Mouse (Mus musculus) lung, adult 2 months (tissue): ENCODE measurements around the gene Gtf2h1.

Source experiments
- CTCF ChIP-seq: fragments of 200-500 bp; IDR thresholded peaks from 2 replicates; pipeline ENCODE4 v1.5.1; 2011; ENCODE audit warnings: mild to moderate bottlenecking, low read length, control low read depth; ENCODE audit not compliant: insufficient read depth
- POLR2A ChIP-seq: fragments of 200-500 bp; IDR thresholded peaks from 2 replicates; pipeline ENCODE4 v1.6.1; 2011; ENCODE audit warnings: low read depth, mild to moderate bottlenecking, control low read depth, low read length, borderline replicate concordance; ENCODE audit errors: extremely low read depth

DNA sequence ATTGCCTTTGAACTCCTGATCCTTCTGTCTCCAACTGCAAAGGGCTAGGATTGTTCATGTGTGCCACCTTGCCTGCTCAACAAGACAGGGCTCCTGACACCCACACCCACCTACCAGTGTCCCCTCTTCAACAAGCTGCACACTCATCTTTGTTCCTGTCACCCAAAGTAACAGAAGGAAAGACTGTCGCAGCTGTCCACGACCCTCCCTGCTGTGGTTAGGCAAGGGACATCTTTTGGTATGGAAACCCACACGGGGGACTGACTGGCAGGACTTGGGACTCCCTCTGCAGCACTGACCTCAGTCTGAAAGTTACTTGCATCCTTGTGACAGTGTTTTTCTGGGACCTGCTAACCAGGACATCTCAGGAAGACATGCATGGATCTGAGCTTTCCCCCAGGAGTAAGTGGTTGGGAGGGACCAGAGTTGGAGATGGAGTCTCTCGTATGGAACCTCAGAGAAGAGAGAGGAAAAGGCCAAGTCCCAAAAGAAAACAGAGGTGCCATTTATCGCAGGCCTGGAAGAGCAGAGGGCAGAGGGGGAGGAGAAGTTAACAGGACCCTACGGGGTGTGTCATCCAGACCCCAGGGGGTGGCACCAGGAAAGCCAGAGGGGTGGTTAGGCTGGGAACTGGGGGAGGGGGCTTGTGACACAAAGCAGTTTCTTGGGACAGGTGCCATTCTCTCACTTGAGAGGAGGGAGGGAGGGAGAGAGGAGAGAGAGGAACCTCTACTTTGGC is 45.1 kb downstream of the Gtf2h1 start, which contains the start of gene Ldha:
- TF ChIP-seq POLR2A (no peak), CTCF (no peak)
